Mouse (Mus musculus) limb, embryonic 12.5 days (tissue): ENCODE results near the gene Sema6d. TPM values are rescaled to one million over a fixed set of nuclear protein-coding genes. Genes with fewer than 3 reads are reported as not detected.

Experiments used
- ATAC-seq: fragments of 200-750 bp; cut with Nextera tagmentation; 2 replicates; pipeline ENCODE4 v1.8.0; 2017; ENCODE audit warnings: low read depth, moderate TSS enrichment; ENCODE audit not compliant: insufficient number of reproducible peaks, insufficient read depth, low FRiP score, low TSS enrichment
- H3K27ac ChIP-seq: fragments of 300-500 bp; sonication (generic); 2 replicates; pipeline ENCODE4 v1.5.1; 2016; ENCODE audit warnings: mild to moderate bottlenecking, moderate library complexity
- H3K27me3 ChIP-seq: fragments of 300-500 bp; sonication (generic); 2 replicates; pipeline ENCODE4 v1.6.1; 2016; ENCODE audit warnings: mild to moderate bottlenecking, moderate library complexity
- H3K36me3 ChIP-seq: fragments of 300-500 bp; sonication (generic); 2 replicates; pipeline ENCODE4 v1.6.1; 2016; ENCODE audit warnings: mild to moderate bottlenecking, moderate library complexity
- H3K4me1 ChIP-seq: fragments of 300-500 bp; sonication (generic); replicated peaks from 2 replicates; pipeline ENCODE4 v1.6.1; 2016
- H3K4me2 ChIP-seq: fragments of 300-500 bp; sonication (generic); 2 replicates; pipeline ENCODE4 v1.6.1; 2016; ENCODE audit warnings: mild to moderate bottlenecking, moderate library complexity
- H3K4me3 ChIP-seq: fragments of 300-500 bp; sonication (generic); replicated peaks from 2 replicates; pipeline ENCODE4 v1.5.1; 2016; ENCODE audit warnings: mild to moderate bottlenecking
- H3K9ac ChIP-seq: fragments of 300-500 bp; sonication (generic); replicated peaks from 2 replicates; pipeline ENCODE4 v1.6.1; 2016; ENCODE audit warnings: mild to moderate bottlenecking, moderate library complexity
- H3K9me3 ChIP-seq: fragments of 300-500 bp; sonication (generic); 2 replicates; pipeline ENCODE4 v1.6.1; 2016; ENCODE audit warnings: mild to moderate bottlenecking, moderate library complexity
- WGBS: fragments of 180-500 bp; shearing (Covaris S2); methylation state at CpG from one replicate; pipeline ENCODE4 v1.1.7; 2016; 5-methylcytosine and 5-hydroxymethylcytosine counted together
- polyA plus RNA-seq: library from polyadenylated mRNA; unstranded; fragments of >200 nt; fragmentation: Nextera tagmentation; extraction: Ambion mirVana; gene quantifications from 2 replicates; pipeline ENCODE4 v1.2.1, GENCODE M21; 2016

Sema6d gene
- polyA plus RNA-seq, 1 experiment from 2014 or later, result 6.7 TPM

DNA sequence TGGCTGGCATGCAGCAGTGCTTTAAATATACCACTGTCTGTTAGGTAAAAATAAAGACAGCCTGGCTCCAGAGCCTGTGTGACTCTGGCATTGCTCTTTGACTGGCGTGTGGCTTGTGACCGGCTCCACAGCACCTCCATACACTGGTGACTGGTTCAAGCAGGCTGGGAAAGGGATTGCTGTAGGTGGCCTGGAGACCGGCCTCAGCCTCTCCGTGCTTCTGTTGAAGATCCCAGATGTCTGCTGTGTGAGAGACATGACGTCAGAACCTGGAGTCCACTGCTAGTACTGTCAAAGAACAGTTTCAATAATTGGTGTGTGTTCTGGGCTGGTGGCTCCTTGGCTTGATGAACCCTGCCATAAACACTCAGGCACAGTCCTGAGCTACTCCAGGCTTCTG lies 528.3 kb downstream of the Sema6d start:
- Histone ChIP-seq H3K27ac (no peak overlapping the region), H3K9ac (no peak overlapping the region), H3K36me3 (no peaks in the 10 kb centered on the region), H3K4me2 (no peak overlapping the region), H3K4me3 (no peak overlapping the region), H3K4me1 (peaks cover 16% of the 10 kb centered on the region; the same call in 1 of the 2 replicates), H3K9me3 (no peaks in the 10 kb centered on the region), H3K27me3 (peaks cover 20% of the 10 kb centered on the region; the same call in 1 of the 2 replicates)
- ATAC-seq, result 0 out of 2 replicates have a peak, but pooled peaks have one; percentile 40
- 79% methylated on average over 5 of the region's 5 CpGs for WGBS

DNA sequence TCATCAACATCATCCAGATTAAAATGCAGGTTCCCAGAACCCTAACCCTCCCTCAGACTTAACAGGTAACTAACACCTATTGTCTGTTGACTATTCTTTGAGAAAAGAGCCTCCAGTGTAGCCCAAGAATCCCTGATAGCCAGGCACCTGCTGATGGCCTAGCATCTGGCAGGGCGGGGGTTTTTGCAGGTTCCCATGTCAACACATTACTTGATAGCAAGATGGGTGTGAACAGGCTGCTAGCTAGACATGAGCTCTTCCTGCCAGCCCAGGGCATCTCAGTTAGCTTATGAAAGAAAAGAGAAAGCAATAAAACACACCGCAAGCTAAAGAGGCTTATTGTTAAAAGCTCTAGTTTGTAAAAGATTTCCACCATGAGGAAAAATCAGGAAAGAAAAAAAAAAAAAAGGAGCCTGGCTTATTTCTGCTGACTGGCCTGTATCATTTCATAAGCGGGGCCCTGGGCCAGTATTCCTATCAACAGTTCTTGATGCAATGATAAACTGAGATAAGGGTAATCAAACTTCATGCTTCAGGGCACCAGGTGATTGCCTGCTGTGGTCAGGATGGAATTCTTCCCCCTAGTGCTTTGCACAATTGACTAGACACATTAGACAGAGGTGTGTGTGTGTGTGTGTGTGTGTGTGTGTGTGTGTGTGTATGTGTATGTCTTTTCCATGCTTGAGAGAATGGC lies 528.9 kb downstream of the Sema6d start:
- Histone ChIP-seq H3K27me3 (peaks cover 15% of the 10 kb centered on the region; the same call in 1 of the 2 replicates), H3K27ac (no peak overlapping the region), H3K4me2 (no peak overlapping the region), H3K36me3 (no peaks in the 10 kb centered on the region), H3K9ac (no peak overlapping the region), H3K4me3 (no peak overlapping the region), H3K4me1 (peaks cover 16% of the 10 kb centered on the region; the same call in 1 of the 2 replicates), H3K9me3 (no peaks in the 10 kb centered on the region)
- 78% methylated on average over 3 of the region's 3 CpGs for WGBS
- no peak for ATAC-seq

- 53% methylated on average over 6 of the region's 6 CpGs for WGBS
- ATAC-seq, result no peak
- H3K4me2 ChIP-seq, result no peak overlapping the region
Observed at GRCm38 (mm10) chr2:124620470-124620869, 530.7 kb downstream of the Sema6d start.

GRCm38 (mm10) chr2:124621972-124622621 lies 532.3 kb downstream of the Sema6d start:
- Histone ChIP-seq H3K9me3 (no peaks in the 10 kb centered on the region), H3K4me2 (no peak overlapping the region), H3K36me3 (no peaks in the 10 kb centered on the region), H3K4me3 (no peak overlapping the region), H3K27me3 (peaks cover 3% of the 10 kb centered on the region; the same call in 1 of the 2 replicates), H3K4me1 (peaks cover 15% of the 10 kb centered on the region; the same call in 1 of the 2 replicates), H3K27ac (no peak overlapping the region), H3K9ac (no peak overlapping the region)
- ATAC-seq, result no peak
- WGBS, result 82% methylated on average over 6 of the region's 6 CpGs

More at GRCm38 (mm10) chr2:124620470-124620869, 530.7 kb downstream of the Sema6d start:
- H3K27ac ChIP-seq, result no peak overlapping the region
- H3K36me3 ChIP-seq, result no peaks in the 10 kb centered on the region
- H3K4me3 ChIP-seq, result no peak overlapping the region
- H3K9ac ChIP-seq, result no peak overlapping the region
- peaks cover 16% of the 10 kb centered on the region; the same call in 1 of the 2 replicates for H3K4me1 ChIP-seq
- H3K9me3 ChIP-seq, result no peaks in the 10 kb centered on the region
- peaks cover 5% of the 10 kb centered on the region; the same call in 1 of the 2 replicates for H3K27me3 ChIP-seq

DNA sequence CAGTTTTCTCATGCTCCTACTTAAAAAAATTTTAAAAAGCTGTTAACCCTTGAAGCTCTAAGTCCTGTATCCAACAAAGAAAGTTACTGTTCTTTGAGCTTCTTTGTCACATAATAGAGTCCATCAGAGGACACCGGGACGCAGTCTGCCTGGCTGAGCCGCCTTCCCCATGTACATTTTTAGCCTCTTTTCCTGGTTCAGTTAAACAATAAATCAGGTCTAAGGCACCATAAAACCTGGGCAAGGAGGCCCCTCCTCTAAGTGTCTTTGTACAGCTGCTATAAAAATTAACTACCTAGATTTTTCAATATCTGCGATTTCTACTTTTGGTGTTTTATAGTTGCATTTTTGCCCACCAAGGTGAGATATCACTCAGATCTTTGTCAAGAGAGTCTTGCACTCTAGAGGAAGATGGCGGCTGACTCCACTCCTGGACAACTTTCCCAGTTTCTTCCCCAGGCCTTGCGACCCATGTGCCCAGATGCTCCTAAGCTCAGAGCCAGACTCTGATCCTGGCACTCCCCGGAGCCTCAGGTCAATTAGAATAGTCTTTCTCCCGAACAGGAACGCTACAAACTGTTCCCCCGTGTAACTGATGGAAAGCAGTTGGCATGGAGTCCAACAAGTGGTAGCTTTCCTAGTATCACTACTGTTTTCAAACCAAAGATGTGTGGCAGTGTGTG lies 534.6 kb downstream of the Sema6d start:
- Histone ChIP-seq H3K4me3 (no peak overlapping the region), H3K27ac (no peak overlapping the region), H3K9me3 (no peaks in the 10 kb centered on the region), H3K4me1 (peaks cover 12% of the 10 kb centered on the region; the same call in 1 of the 2 replicates), H3K4me2 (no peak overlapping the region), H3K36me3 (no peaks in the 10 kb centered on the region), H3K9ac (no peak overlapping the region), H3K27me3 (peaks cover 3% of the 10 kb centered on the region; the same call in 1 of the 2 replicates)
- 68% methylated on average over 10 of the region's 10 CpGs for WGBS
- ATAC-seq, result no peak

GRCm38 (mm10) chr2:124626425-124626824 lies 536.7 kb downstream of the Sema6d start:
- Histone ChIP-seq H3K9ac (no peak overlapping the region), H3K4me1 (peaks cover 12% of the 10 kb centered on the region; the same call in 1 of the 2 replicates), H3K27me3 (no peaks in the 10 kb centered on the region), H3K4me3 (no peak overlapping the region), H3K36me3 (no peaks in the 10 kb centered on the region), H3K27ac (no peak overlapping the region), H3K4me2 (no peak overlapping the region), H3K9me3 (no peaks in the 10 kb centered on the region)
- WGBS, result 68% methylated on average over 7 of the region's 7 CpGs
- peak; percentile 74 for ATAC-seq

DNA sequence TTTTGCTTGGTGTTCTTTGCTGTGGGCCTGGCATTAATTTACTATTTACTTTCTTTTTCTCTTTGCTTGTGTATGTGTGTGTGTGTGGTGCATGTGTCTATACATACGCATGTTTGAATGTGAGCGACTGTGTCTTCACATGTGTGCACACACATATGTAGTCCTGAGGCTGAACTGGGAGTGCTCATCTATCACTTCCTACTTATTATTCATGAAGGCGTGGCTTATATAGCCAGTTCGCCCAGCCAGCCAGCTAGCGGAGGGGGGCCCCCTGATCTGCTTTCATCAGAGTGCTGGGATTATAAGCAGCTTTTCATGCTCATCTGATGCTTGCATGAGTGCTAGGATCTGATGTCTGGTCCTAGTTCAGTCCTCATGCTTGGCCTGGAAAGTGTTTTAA lies 537.9 kb downstream of the Sema6d start:
- peaks cover 12% of the 10 kb centered on the region; the same call in 1 of the 2 replicates for H3K4me1 ChIP-seq
- no peak for ATAC-seq
- H3K27me3 ChIP-seq, result no peaks in the 10 kb centered on the region
- H3K4me3 ChIP-seq, result no peak overlapping the region
- no peak overlapping the region for H3K4me2 ChIP-seq
- WGBS, result 80% methylated on average over 5 of the region's 5 CpGs
- H3K36me3 ChIP-seq, result no peaks in the 10 kb centered on the region
- no peak overlapping the region for H3K27ac ChIP-seq
- no peaks in the 10 kb centered on the region for H3K9me3 ChIP-seq
- H3K9ac ChIP-seq, result no peak overlapping the region

DNA sequence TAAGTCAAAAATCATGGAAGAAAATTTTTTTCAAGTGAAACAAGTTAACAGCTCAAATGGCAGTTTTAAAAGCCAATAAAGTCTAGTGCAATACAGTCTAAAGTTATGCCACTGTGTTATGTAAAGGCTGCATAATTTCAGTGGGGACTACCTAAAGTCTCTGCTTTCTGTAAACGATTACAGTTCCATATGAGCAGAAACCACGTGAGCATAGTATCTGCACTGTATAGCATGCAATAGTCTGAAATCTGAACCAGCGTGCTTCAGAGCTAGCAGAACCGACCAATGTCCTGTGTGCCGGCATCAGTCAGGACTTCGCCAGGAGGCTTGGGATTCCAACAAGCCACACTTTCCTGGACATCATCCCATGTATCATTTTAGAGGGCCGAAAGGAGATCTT lies 538.9 kb downstream of the Sema6d start:
- WGBS, result 77% methylated on average over 7 of the region's 7 CpGs
- ATAC-seq, result peak; percentile 61; the same call in 1 of the 2 replicates
- Histone ChIP-seq H3K9me3 (no peaks in the 10 kb centered on the region), H3K4me3 (no peak overlapping the region), H3K27ac (no peak overlapping the region), H3K36me3 (no peaks in the 10 kb centered on the region), H3K9ac (no peak overlapping the region), H3K27me3 (no peaks in the 10 kb centered on the region), H3K4me2 (no peak overlapping the region), H3K4me1 (peaks cover 12% of the 10 kb centered on the region; the same call in 1 of the 2 replicates)

GRCm38 (mm10) chr2:124634400-124634998 lies 544.7 kb downstream of the Sema6d start:
- H3K9ac ChIP-seq, result no peak overlapping the region
- H3K27ac ChIP-seq, result no peak overlapping the region
- WGBS, result 73% methylated on average over 7 of the region's 7 CpGs
- 0 out of 2 replicates have a peak, but pooled peaks cover 4% of the 10 kb centered on the region for H3K4me1 ChIP-seq
- no peaks in the 10 kb centered on the region for H3K27me3 ChIP-seq
- no peak overlapping the region for H3K4me3 ChIP-seq
- H3K36me3 ChIP-seq, result no peaks in the 10 kb centered on the region
- H3K9me3 ChIP-seq, result no peaks in the 10 kb centered on the region
- no peak overlapping the region for H3K4me2 ChIP-seq
- ATAC-seq, result no peak

GRCm38 (mm10) chr2:124635271-124635865 lies 545.6 kb downstream of the Sema6d start:
- Histone ChIP-seq H3K9me3 (no peaks in the 10 kb centered on the region), H3K36me3 (no peaks in the 10 kb centered on the region), H3K4me2 (no peak overlapping the region), H3K4me1 (0 out of 2 replicates have a peak, but pooled peaks cover 4% of the 10 kb centered on the region), H3K4me3 (no peak overlapping the region), H3K27ac (no peak overlapping the region), H3K27me3 (no peaks in the 10 kb centered on the region), H3K9ac (no peak overlapping the region)
- ATAC-seq, result no peak
- 73% methylated on average over 8 of the region's 8 CpGs for WGBS
